Mouse (Mus musculus): ENCODE measurements at regions not wholly inside any gene's neighbourhood (a gene's known extent, or its start where the extent isn't known, plus 50 kb on each side); places are given as distances from the start of the nearest gene placed in this dataset.

DNA sequence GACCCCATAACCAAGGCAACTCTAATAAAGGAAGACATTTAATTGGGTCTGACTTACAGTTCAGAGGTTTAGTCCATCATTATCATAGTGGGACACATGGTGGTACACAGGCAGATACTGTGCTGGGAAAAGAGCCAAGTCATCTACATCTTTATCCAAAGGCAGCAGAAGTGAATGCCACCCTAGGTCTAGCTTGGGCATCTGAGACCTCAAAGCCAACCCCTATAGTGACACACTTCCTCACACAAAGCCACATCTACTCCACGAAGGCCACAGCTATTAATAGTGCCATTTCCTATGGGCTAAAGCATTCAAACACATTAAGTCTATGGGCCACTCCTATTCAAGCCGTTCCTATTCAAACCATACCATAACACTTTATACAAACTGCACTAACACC lies 483.8 kb downstream of the Bnc2 start:
- TF ChIP-seq EP300 (IDR thresholded peaks at IDR 0.05; ENCODE audit: low read depth), result no peak
- no peak for TF ChIP-seq CTCF (IDR thresholded peaks at IDR 0.05; ENCODE audit: low read depth)

Data from liver, postnatal 0 days (tissue).